In the genomic region with DNA sequence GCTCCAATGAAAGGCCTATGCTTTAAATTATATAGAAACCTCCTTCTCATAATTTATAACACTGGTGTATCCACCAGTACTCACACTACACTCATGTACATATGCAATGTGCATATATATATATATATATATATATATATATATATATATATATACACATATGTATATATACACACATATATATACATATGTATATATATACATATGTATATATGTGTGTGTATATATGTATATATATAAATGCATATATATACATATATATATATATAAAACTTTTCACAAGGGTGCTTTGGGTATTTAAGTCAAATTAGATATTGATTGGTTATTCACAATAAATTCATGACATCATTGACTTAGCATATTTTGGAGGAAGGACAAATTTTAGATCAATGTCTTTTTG, we compare ENCODE assay signal across 7 mouse cellular contexts. TPM values are rescaled to one million over a fixed set of nuclear protein-coding genes. Genes with fewer than 3 reads are reported as not detected.
DNase-seq lines count a peak whose midpoint lies in the region; ATAC-seq lines count a peak whose summit lies in the region.
"Not testable (repeated sequence)": the region's sequence is repeated elsewhere in the genome, so short reads cannot be mapped to it uniquely, and the experiment has no call there.
"Had no signal": no experiment of that assay in that cellular context is flagged by ENCODE, and none has a peak within 500 bp of the region (broad histone marks: within the 10 kb centered on the region; RNA-seq: fewer than 3 reads in every experiment).

No protein-coding gene starts in this region.

- ATAC-seq in hindbrain, embryonic 11.5 days (ENCODE audit: low FRiP score) = 0 out of 2 replicates have a peak, but pooled peaks have one; percentile 68
- 0 out of 2 replicates have a peak, but pooled peaks have one; percentile 51 for ATAC-seq in liver, embryonic 11.5 days (replicated peaks; ENCODE audit: low FRiP score)
- peak; percentile 60; the same call in 1 of the 2 replicates for ATAC-seq in neural tube, embryonic 11.5 days (ENCODE audit: insufficient read depth, low FRiP score, low TSS enrichment)

- H3K9ac ChIP-seq in hindbrain, embryonic 11.5 days (ENCODE audit: low read depth, low read length); liver, embryonic 11.5 days (ENCODE audit: low read depth, low read length); neural tube, embryonic 11.5 days (ENCODE audit: low read length): not testable (repeated sequence)

- not testable (repeated sequence) for DNase-seq in hindbrain, embryonic 11.5 days (ENCODE audit: low spot score); liver, embryonic 11.5 days (ENCODE audit: low spot score); neural tube, embryonic 11.5 days (ENCODE audit: low spot score)

- not testable (repeated sequence) for H3K36me3 ChIP-seq in hindbrain, embryonic 11.5 days (ENCODE audit: control insufficient read depth, insufficient read depth, low read length); liver, embryonic 11.5 days (ENCODE audit: control insufficient read depth, insufficient read depth, low read length); neural tube, embryonic 11.5 days (ENCODE audit: control insufficient read depth, insufficient read depth, low read length)

- H3K27me3 ChIP-seq in hindbrain, embryonic 11.5 days (ENCODE audit: control insufficient read depth, insufficient read depth, low read length); liver, embryonic 11.5 days (replicated peaks; ENCODE audit: control insufficient read depth, insufficient read depth, low read length); neural tube, embryonic 11.5 days (ENCODE audit: control insufficient read depth, insufficient read depth, low read length): not testable (repeated sequence)

- H3K27ac ChIP-seq in hindbrain, embryonic 11.5 days (ENCODE audit: low read depth, low read length); liver, embryonic 11.5 days (ENCODE audit: low read depth, low read length); neural tube, embryonic 11.5 days (ENCODE audit: low read depth, low read length): not testable (repeated sequence)

- H3K4me3 ChIP-seq in hindbrain, embryonic 11.5 days (ENCODE audit: low read depth, low read length); liver, embryonic 11.5 days (ENCODE audit: low read depth, low read length); neural tube, embryonic 11.5 days (ENCODE audit: low read depth, low read length): not testable (repeated sequence)

- H3K4me2 ChIP-seq in hindbrain, embryonic 11.5 days (replicated peaks; ENCODE audit: low read depth, low read length); liver, embryonic 11.5 days; neural tube, embryonic 11.5 days (ENCODE audit: low read depth): not testable (repeated sequence)

- H3K9me3 ChIP-seq in hindbrain, embryonic 11.5 days (ENCODE audit: control insufficient read depth, low read length); liver, embryonic 11.5 days (ENCODE audit: control insufficient read depth, low read length); neural tube, embryonic 11.5 days (ENCODE audit: control insufficient read depth, low read length): not testable (repeated sequence)

- H3K4me1 ChIP-seq in hindbrain, embryonic 11.5 days (replicated peaks; ENCODE audit: control insufficient read depth, insufficient read depth, low read length); liver, embryonic 11.5 days (replicated peaks; ENCODE audit: control insufficient read depth, insufficient read depth, low read length); neural tube, embryonic 11.5 days (ENCODE audit: control insufficient read depth, insufficient read depth, low read length): not testable (repeated sequence)

RNA-seq across cellular contexts. Expression of gene Zfp988, which starts 3.1 kb away (rescaled TPM):
- not detected in 2 replicates for polyA plus RNA-seq in hindbrain, embryonic 11.5 days (2014; fragmentation: Nextera tagmentation; extraction: Ambion mirVana)
- 0.34 and 0.39 TPM in 2 replicates for polyA plus RNA-seq in liver, embryonic 11.5 days (2014; fragmentation: Nextera tagmentation; extraction: Ambion mirVana)
- polyA plus RNA-seq in neural tube, embryonic 11.5 days (2014; fragmentation: Nextera tagmentation; extraction: Ambion mirVana) = 0.09 TPM in 1 of 2 replicates, not detected in the other
- polyA plus RNA-seq: adrenal gland, adult 2 months had no signal

RNA-seq across cellular contexts. Expression of gene Zfp978, which starts 58.7 kb away (rescaled TPM):
- 0.22 TPM in 1 of 2 replicates, not detected in the other for polyA plus RNA-seq in hindbrain, embryonic 11.5 days (2014; fragmentation: Nextera tagmentation; extraction: Ambion mirVana)
- 0.37 and 0.55 TPM in 2 replicates for polyA plus RNA-seq in liver, embryonic 11.5 days (2014; fragmentation: Nextera tagmentation; extraction: Ambion mirVana)
- 0.28 TPM in 1 of 2 replicates, not detected in the other for polyA plus RNA-seq in neural tube, embryonic 11.5 days (2014; fragmentation: Nextera tagmentation; extraction: Ambion mirVana)
- polyA plus RNA-seq: adrenal gland, adult 2 months; brain, embryonic 14.5 days; CD4-positive, CD25-positive, alpha-beta regulatory T cell, adult 4 months; G1E had no signal
